Mouse (Mus musculus): ENCODE results near the gene Milr1. TPM values are rescaled to one million over a fixed set of nuclear protein-coding genes. Genes with fewer than 3 reads are reported as not detected.
"Not testable (repeated sequence)": the region's sequence is repeated elsewhere in the genome, so short reads cannot be mapped to it uniquely, and the experiment has no call there.

Milr1 gene
- total RNA-seq, 2 experiments from 2014 or later: 0.62 to 1.3 TPM

- DNase-seq (ENCODE audit: low spot score in 2 of 2): no peak
Observed at GRCm38 (mm10) chr11:106729656-106730055, 21.4 kb upstream of the Milr1 start.

- DNase-seq (ENCODE audit: low spot score in 2 of 2): no peak
Observed at GRCm38 (mm10) chr11:106730714-106731113, 20.3 kb upstream of the Milr1 start.

- no peak for DNase-seq (ENCODE audit: low spot score in 2 of 2)
Observed at GRCm38 (mm10) chr11:106736614-106737013, 14.4 kb upstream of the Milr1 start.

- DNase-seq (ENCODE audit: low spot score in 2 of 2): peak; percentile 34 to 54
Observed at GRCm38 (mm10) chr11:106737178-106737621, 13.8 kb upstream of the Milr1 start.

GRCm38 (mm10) chr11:106739116-106739515 is 11.9 kb upstream of the Milr1 start:
- no peak for DNase-seq (ENCODE audit: low spot score in 2 of 2)

- not testable (repeated sequence) for DNase-seq (ENCODE audit: low spot score in 2 of 2)
Observed at GRCm38 (mm10) chr11:106740724-106741123, 10.3 kb upstream of the Milr1 start.

GRCm38 (mm10) chr11:106741232-106741631 is 9.8 kb upstream of the Milr1 start:
- peak in 1 of 2 experiments; percentile 22 for DNase-seq (ENCODE audit: low spot score in 2 of 2)

GRCm38 (mm10) chr11:106741826-106742225 is 9.2 kb upstream of the Milr1 start:
- DNase-seq (ENCODE audit: low spot score in 2 of 2): no peak

- no peak for DNase-seq (ENCODE audit: low spot score in 2 of 2)
Observed at GRCm38 (mm10) chr11:106742388-106742841, 8.6 kb upstream of the Milr1 start.

- no peak for DNase-seq (ENCODE audit: low spot score in 2 of 2)
Observed at GRCm38 (mm10) chr11:106744949-106745348, 6.1 kb upstream of the Milr1 start.

- not testable (repeated sequence) for DNase-seq (ENCODE audit: low spot score in 2 of 2)
Observed at GRCm38 (mm10) chr11:106749557-106750120, 1.4 kb upstream of the Milr1 start.

GRCm38 (mm10) chr11:106750121-106750751 is 790 bp upstream of the Milr1 start, which contains the start of gene Pecam1:
TSS of gene Pecam1 (minus strand) at chr11:106750628.
- no peak for DNase-seq (ENCODE audit: low spot score in 2 of 2)

GRCm38 (mm10) chr11:106752103-106752502 is 1.1 kb downstream of the Milr1 start:
- no peak for DNase-seq (ENCODE audit: low spot score in 2 of 2)

- no peak for DNase-seq (ENCODE audit: low spot score in 2 of 2)
Observed at GRCm38 (mm10) chr11:106753314-106753713, 2.3 kb downstream of the Milr1 start.

- no peak for DNase-seq (ENCODE audit: low spot score in 2 of 2)
Observed at GRCm38 (mm10) chr11:106755583-106755982, 4.6 kb downstream of the Milr1 start.

- no peak for DNase-seq (ENCODE audit: low spot score in 2 of 2)
Observed at GRCm38 (mm10) chr11:106759028-106759427, 8.0 kb downstream of the Milr1 start.

- no peak for DNase-seq (ENCODE audit: low spot score in 2 of 2)
Observed at GRCm38 (mm10) chr11:106760511-106760910, 9.5 kb downstream of the Milr1 start.

GRCm38 (mm10) chr11:106762139-106762799 is 11.2 kb downstream of the Milr1 start:
- DNase-seq (ENCODE audit: low spot score in 2 of 2): peak in 1 of 2 experiments; percentile 22

GRCm38 (mm10) chr11:106762800-106763185 is 11.8 kb downstream of the Milr1 start:
- no peak for DNase-seq (ENCODE audit: low spot score in 2 of 2)

- no peak for DNase-seq (ENCODE audit: low spot score in 2 of 2)
Observed at GRCm38 (mm10) chr11:106766611-106767162, 15.7 kb downstream of the Milr1 start.

- no peak for DNase-seq (ENCODE audit: low spot score in 2 of 2)
Observed at GRCm38 (mm10) chr11:106767516-106767915, 16.5 kb downstream of the Milr1 start.

Data from layer of hippocampus, postnatal 10 days (tissue).